Mouse (Mus musculus): Measurements from ENCODE around the gene Apoc2. TPM values are rescaled to one million over a fixed set of nuclear protein-coding genes. Genes with fewer than 3 reads are reported as not detected.

Apoc2 gene
- total RNA-seq, 2 experiments from 2014 or later: not detected

GRCm38 (mm10) chr7:19628536-19629360 lies 49.0 kb downstream of the Apoc2 start:
- peak; percentile 83 to 87 for DNase-seq

- no peak for DNase-seq
Measured at GRCm38 (mm10) chr7:19628192-19628535, 49.6 kb downstream of the Apoc2 start.

- DNase-seq: no peak
Measured at GRCm38 (mm10) chr7:19627721-19628120, 50.0 kb downstream of the Apoc2 start.

- DNase-seq: no peak
Measured at GRCm38 (mm10) chr7:19623433-19623832, 54.3 kb downstream of the Apoc2 start.

- no peak for DNase-seq
Measured at GRCm38 (mm10) chr7:19622241-19622640, 55.5 kb downstream of the Apoc2 start.

Other genes with a start within 250 kb of the Apoc2 start
- gene Mark4, start 219.1 kb downstream of the Apoc2 start, total RNA-seq (2021): 100 to 1,000 TPM in 1 of 2 experiments, 10 to 100 TPM in 1; 90.6 to 102 TPM
- under 1 TPM; 0.18 to 0.20 TPM for gene Exoc3l2, start 214.6 kb downstream of the Apoc2 start, total RNA-seq (2021)
- 1 to 10 TPM; 6.8 to 6.9 TPM for gene Bloc1s3, start 169.6 kb downstream of the Apoc2 start, total RNA-seq (2021)
- 10 to 100 TPM; 19.8 to 21.5 TPM for gene Trappc6a, start 169.5 kb downstream of the Apoc2 start, total RNA-seq (2021)
- under 1 TPM; 0.37 to 0.48 TPM for gene Nkpd1, start 160.1 kb downstream of the Apoc2 start, total RNA-seq (2021)
- gene Ppp1r37, start 114.9 kb downstream of the Apoc2 start, total RNA-seq (2021): 100 to 1,000 TPM; 113 to 120 TPM
- gene Zfp296, start 100.7 kb downstream of the Apoc2 start, total RNA-seq (2021): under 1 TPM; 0.33 to 0.75 TPM
- 10 to 100 TPM; 44.2 to 46.1 TPM for gene Gemin7, start 100.3 kb downstream of the Apoc2 start, total RNA-seq (2021)
- 100 to 1,000 TPM in 1 of 2 experiments, 10 to 100 TPM in 1; 90.1 to 103 TPM for gene Clasrp, start 73.5 kb downstream of the Apoc2 start, total RNA-seq (2021)
- gene Relb, start 48.5 kb downstream of the Apoc2 start, total RNA-seq (2021): 10 to 100 TPM in 1 of 2 experiments, 1 to 10 TPM in 1; 7.3 to 10.2 TPM
- gene Clptm1, start 12.9 kb downstream of the Apoc2 start, total RNA-seq (2021): 100 to 1,000 TPM; 131 to 144 TPM
- gene Gm44805, start 3.5 kb upstream of the Apoc2 start, total RNA-seq (2021): not detected
- gene Apoc4, start 3.5 kb upstream of the Apoc2 start, total RNA-seq (2021): not detected
- 1 to 10 TPM; 4.6 to 5.7 TPM for gene Apoc1, start 14.7 kb upstream of the Apoc2 start, total RNA-seq (2021)
- 1,000 to 10,000 TPM; 2,147 to 2,303 TPM for gene Apoe, start 21.2 kb upstream of the Apoc2 start, total RNA-seq (2021)
- gene Tomm40, start 37.5 kb upstream of the Apoc2 start, total RNA-seq (2021): 100 to 1,000 TPM; 110 to 115 TPM
- 1 to 10 TPM; 5.2 to 5.8 TPM for gene Nectin2, start 72.5 kb upstream of the Apoc2 start, total RNA-seq (2021)
- 1 to 10 TPM; 9.5 to 9.8 TPM for gene Bcam, start 93.1 kb upstream of the Apoc2 start, total RNA-seq (2021)
- gene Cblc, start 118.9 kb upstream of the Apoc2 start, total RNA-seq (2021): not detected
- gene Bcl3, start 144.8 kb upstream of the Apoc2 start, total RNA-seq (2021): 1 to 10 TPM in 1 of 2 experiments, under 1 TPM in 1; 0.32 to 1.4 TPM
- 1 to 10 TPM; 1.2 to 1.9 TPM for gene Gm19345, start 174.1 kb upstream of the Apoc2 start, total RNA-seq (2021)
- not detected for gene Ceacam16, start 183.4 kb upstream of the Apoc2 start, total RNA-seq (2021)
- gene Ceacam19, start 210.0 kb upstream of the Apoc2 start, total RNA-seq (2021): not detected
- 10 to 100 TPM; 11.5 to 14.9 TPM for gene Pvr, start 243.2 kb upstream of the Apoc2 start, total RNA-seq (2021)

All from layer of hippocampus, postnatal 36 days (tissue).